Mouse (Mus musculus) G1E (cell line): ENCODE results near the gene Ccl6. TPM values are rescaled to one million over a fixed set of nuclear protein-coding genes. Genes with fewer than 3 reads are reported as not detected.
A peak's percentile ranks its signal among the peaks of the same experiment; 100 is the strongest.
"Not testable (repeated sequence)": the region's sequence is repeated elsewhere in the genome, so short reads cannot be mapped to it uniquely, and the experiment has no call there.

Experiments
- ATAC-seq: 2 replicates; pipeline ENCODE4 v1.8.0; 2016; ENCODE audit warnings: mild to moderate bottlenecking; ENCODE audit not compliant: insufficient number of reproducible peaks, poor library complexity, low FRiP score, severe bottlenecking; ENCODE audit errors: extremely low read depth
- DNase-seq: peaks from one replicate; pipeline ENCODE4 v3.0.0; 2012; ENCODE audit warnings: low spot score
- H3K27me3 ChIP-seq: 2 replicates; pipeline ENCODE4 v1.6.1; 2012; ENCODE audit warnings: mild to moderate bottlenecking, low read length, inconsistent platforms; ENCODE audit not compliant: insufficient read depth
- H3K36me3 ChIP-seq: replicated peaks from 2 replicates; pipeline ENCODE3; 2012; ENCODE audit warnings: mild to moderate bottlenecking, inconsistent platforms
- H3K4me1 ChIP-seq: 2 replicates; pipeline ENCODE4 v1.6.1; 2012; ENCODE audit warnings: low read depth, low read length, inconsistent platforms, mixed read lengths; ENCODE audit not compliant: insufficient read depth
- H3K4me3 ChIP-seq: 2 replicates; pipeline ENCODE4 v1.5.1; 2012; ENCODE audit warnings: low read depth, mild to moderate bottlenecking, inconsistent platforms, low read length, moderate library complexity, mixed read lengths
- H3K9me3 ChIP-seq: replicated peaks from 2 replicates; pipeline ENCODE4 v1.6.1; 2012; ENCODE audit warnings: inconsistent platforms
- CTCF ChIP-seq: IDR thresholded peaks from 2 replicates; pipeline ENCODE4 v1.5.1; 2012; ENCODE audit warnings: low read depth, low read length, inconsistent platforms, mixed read lengths
- GATA1 ChIP-seq: IDR thresholded peaks from 2 replicates; pipeline ENCODE4 v1.6.1; 2012; ENCODE audit warnings: borderline replicate concordance, low read length, inconsistent platforms, mixed read lengths
- GATA2 ChIP-seq: IDR thresholded peaks from 2 replicates; pipeline ENCODE4 v1.6.1; 2012; ENCODE audit warnings: low read depth, low read length, inconsistent platforms, borderline replicate concordance
- POLR2AphosphoS5 ChIP-seq: IDR thresholded peaks from 2 replicates; pipeline ENCODE4 v1.6.1; 2012; ENCODE audit warnings: low read depth, low read length, inconsistent platforms; ENCODE audit not compliant: insufficient replicate concordance
- TAL1 ChIP-seq: conservative IDR thresholded peaks from 2 replicates; pipeline ENCODE4 v1.6.1; 2012; ENCODE audit warnings: low read depth, low read length, inconsistent platforms, mixed read lengths
- polyA plus RNA-seq: library from polyadenylated mRNA; stranded (reverse); fragments of >175 nt; gene quantifications from 2 replicates; pipeline ENCODE4 v1.2.3, GENCODE M21; 2012
- total RNA-seq, 2 experiments: library from RNA; stranded (forward) in 1 of 2; stranded (reverse) in 1 of 2; fragments of 200-1000 nt in 1 of 2; fragments of >200 nt in 1 of 2; fragmentation: Nextera tagmentation in 1 of 2; gene quantifications; 2 replicates each; pipeline ENCODE4 v1.2.3; 2014 to 2017

Ccl6 gene
- total and polyA plus RNA-seq, 3 experiments: 0.13 to 0.33 TPM; not detected in 1

- Histone ChIP-seq H3K9me3 (no peaks in the 10 kb centered on the region), H3K27me3 (no peaks in the 10 kb centered on the region), H3K36me3 (no peaks in the 10 kb centered on the region), H3K4me3 (no peak overlapping the region), H3K4me1 (peaks cover 10% of the 10 kb centered on the region; the same call in 1 of the 2 replicates)
- ATAC-seq: no peak
- no peak for DNase-seq
- TF ChIP-seq TAL1 (no peak), POLR2AphosphoS5 (no peak), GATA1 (no peak), GATA2 (no peak), CTCF (no peak)
These were observed 32.5 kb downstream of the Ccl6 start for GRCm38 (mm10) chr11:83560405-83560804.

GRCm38 (mm10) chr11:83557074-83557473 lies 35.8 kb downstream of the Ccl6 start:
- peaks cover 10% of the 10 kb centered on the region; the same call in 1 of the 2 replicates for H3K4me1 ChIP-seq
- ATAC-seq: no peak
- DNase-seq: no peak
- H3K27me3 ChIP-seq: no peaks in the 10 kb centered on the region
- H3K4me3 ChIP-seq: no peak overlapping the region
- no peaks in the 10 kb centered on the region for H3K36me3 ChIP-seq
- TF ChIP-seq GATA2: no peak
- TF ChIP-seq GATA1: no peak
- no peak for TF ChIP-seq POLR2AphosphoS5
- no peak for TF ChIP-seq TAL1
- no peak for TF ChIP-seq CTCF
- H3K9me3 ChIP-seq: no peaks in the 10 kb centered on the region

GRCm38 (mm10) chr11:83556085-83556781 lies 36.7 kb downstream of the Ccl6 start:
- H3K4me3 ChIP-seq: no peak overlapping the region
- DNase-seq: peak; percentile 10
- H3K36me3 ChIP-seq: no peaks in the 10 kb centered on the region
- peaks cover 10% of the 10 kb centered on the region; the same call in 1 of the 2 replicates for H3K4me1 ChIP-seq
- H3K27me3 ChIP-seq: no peaks in the 10 kb centered on the region
- H3K9me3 ChIP-seq: no peaks in the 10 kb centered on the region
- no peak; the same call in 1 of the 2 replicates for ATAC-seq
- no peak for TF ChIP-seq TAL1
- peak; percentile 38; the same call in 1 of the 2 replicates for TF ChIP-seq CTCF
- TF ChIP-seq GATA1: no peak
- no peak for TF ChIP-seq GATA2
- no peak for TF ChIP-seq POLR2AphosphoS5

GRCm38 (mm10) chr11:83551668-83552067 lies 41.2 kb downstream of the Ccl6 start:
- ATAC-seq (no peak), DNase-seq (no peak)
- TF ChIP-seq CTCF: no peak
- H3K9me3 ChIP-seq: no peaks in the 10 kb centered on the region
- H3K36me3 ChIP-seq: no peaks in the 10 kb centered on the region
- H3K27me3 ChIP-seq: peaks cover 5% of the 10 kb centered on the region; the same call in 1 of the 2 replicates
- H3K4me1 ChIP-seq: peaks cover 19% of the 10 kb centered on the region
- H3K4me3 ChIP-seq: no peak overlapping the region

- not testable (repeated sequence) for ATAC-seq
These were observed 41.9 kb downstream of the Ccl6 start for GRCm38 (mm10) chr11:83551037-83551436.

GRCm38 (mm10) chr11:83550186-83550632 lies 42.7 kb downstream of the Ccl6 start:
- H3K9me3 ChIP-seq: no peaks in the 10 kb centered on the region
- H3K27me3 ChIP-seq: peaks cover 5% of the 10 kb centered on the region; the same call in 1 of the 2 replicates
- peaks cover 14% of the 10 kb centered on the region; the same call in 1 of the 2 replicates for H3K4me1 ChIP-seq
- TF ChIP-seq CTCF (no peak), TAL1 (no peak), GATA2 (no peak), POLR2AphosphoS5 (no peak), GATA1 (no peak)
- DNase-seq (peak; percentile 12), ATAC-seq (peak; percentile 89)
- H3K4me3 ChIP-seq: no peak overlapping the region
- no peaks in the 10 kb centered on the region for H3K36me3 ChIP-seq

More at GRCm38 (mm10) chr11:83551037-83551436, 41.9 kb downstream of the Ccl6 start:
- H3K4me1 ChIP-seq: peaks cover 15% of the 10 kb centered on the region
- not testable (repeated sequence) for H3K36me3 ChIP-seq, H3K27me3 ChIP-seq, H3K4me3 ChIP-seq, DNase-seq, H3K9me3 ChIP-seq
